Mouse (Mus musculus) spleen, adult 2 months (tissue): Measurements from ENCODE around the gene Fuom.

Experiments used
- CTCF ChIP-seq: fragments of 200-500 bp; IDR thresholded peaks from 2 replicates; pipeline ENCODE4 v1.5.1; 2011; ENCODE audit warnings: mild to moderate bottlenecking, inconsistent platforms; ENCODE audit not compliant: insufficient read depth, insufficient read length, insufficient replicate concordance; ENCODE audit errors: extremely low read depth
- POLR2A ChIP-seq: fragments of 200-500 bp; IDR thresholded peaks from 2 replicates; pipeline ENCODE4 v1.6.1; 2011; ENCODE audit warnings: low read depth, low read length, inconsistent platforms

DNA sequence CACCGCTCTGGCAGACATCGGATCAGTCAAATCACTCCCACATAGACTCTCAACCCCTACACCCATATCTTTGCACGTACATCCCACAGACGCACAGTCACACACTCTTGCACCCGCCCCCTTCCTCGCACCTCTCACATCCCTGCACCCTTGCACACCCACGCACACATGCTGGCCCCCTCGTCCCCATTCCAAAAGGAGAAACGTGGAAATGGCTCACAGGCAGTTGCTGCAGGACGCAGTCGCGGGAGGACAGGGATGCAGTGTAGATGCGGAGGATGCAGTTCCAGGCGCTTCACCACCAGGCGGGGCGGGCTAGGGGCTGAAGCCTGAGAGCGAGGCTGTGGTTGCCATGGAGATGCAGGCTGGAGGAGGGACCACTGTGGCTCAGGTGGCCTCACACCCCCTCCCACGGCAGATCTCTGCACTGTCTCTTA is 20.0 kb downstream of the Fuom start, which contains the start of gene Caly:
- TF ChIP-seq POLR2A (no peak), CTCF (no peak)
